Mouse (Mus musculus) adrenal gland, adult 18-20 months (tissue): ENCODE data around the gene Aif1l. TPM values are rescaled to one million over a fixed set of nuclear protein-coding genes. Genes with fewer than 3 reads are reported as not detected.

Experiments
- DNase-seq, 2 experiments: peaks; one replicate each; pipeline ENCODE4 v3.0.0; 2021 to 2022; ENCODE audit warnings: low spot score in 2 of 2
- total RNA-seq, 2 experiments: library from RNA; stranded (reverse); gene quantifications; 1 replicate in 1 of 2; 2 replicates in 1 of 2; pipeline ENCODE4 v1.2.3; 2021

The Aif1l gene
- total RNA-seq, 2 experiments from 2014 or later, result 35.4 to 60.9 TPM

DNA sequence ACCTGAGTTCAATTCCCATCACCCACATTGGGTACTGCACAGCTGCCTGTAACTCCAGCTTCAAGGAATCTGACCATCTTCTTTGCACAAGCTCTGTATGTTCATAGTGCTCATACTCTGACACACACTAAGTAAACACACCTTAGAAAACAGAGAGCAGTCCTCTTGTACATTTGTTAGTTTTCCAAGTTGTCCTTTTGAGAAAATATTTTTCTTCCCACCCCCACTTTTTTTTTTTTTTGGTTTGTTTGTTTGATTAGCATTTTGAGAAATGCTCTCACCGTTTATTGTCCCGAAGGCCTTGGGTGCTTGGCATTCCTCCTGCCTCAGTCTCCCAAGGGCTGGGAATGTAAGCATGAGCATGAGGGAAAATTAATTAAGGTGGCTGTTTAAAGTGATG lies 58.4 kb downstream of the Aif1l start:
- no peak for DNase-seq

DNA sequence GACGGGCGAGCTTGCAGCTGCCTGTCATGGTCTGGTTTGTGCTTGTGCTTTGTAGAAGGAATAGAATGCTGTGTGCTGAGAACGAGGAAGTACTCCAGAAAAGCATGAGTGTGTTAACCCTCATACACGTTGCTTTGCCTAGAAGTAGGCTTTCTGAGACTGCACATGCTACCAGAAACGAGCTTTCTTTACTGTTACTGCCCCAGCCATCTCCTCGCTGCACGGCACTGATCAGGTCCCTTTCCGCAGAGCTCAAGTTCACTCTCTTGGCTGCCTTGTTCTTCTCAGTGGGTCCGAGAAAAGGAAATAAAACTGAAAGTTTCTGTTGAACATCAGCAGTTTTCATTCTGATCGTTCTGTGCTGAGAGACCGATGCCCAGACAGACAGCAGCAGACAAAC lies 58.8 kb downstream of the Aif1l start:
- DNase-seq, result no peak

DNA sequence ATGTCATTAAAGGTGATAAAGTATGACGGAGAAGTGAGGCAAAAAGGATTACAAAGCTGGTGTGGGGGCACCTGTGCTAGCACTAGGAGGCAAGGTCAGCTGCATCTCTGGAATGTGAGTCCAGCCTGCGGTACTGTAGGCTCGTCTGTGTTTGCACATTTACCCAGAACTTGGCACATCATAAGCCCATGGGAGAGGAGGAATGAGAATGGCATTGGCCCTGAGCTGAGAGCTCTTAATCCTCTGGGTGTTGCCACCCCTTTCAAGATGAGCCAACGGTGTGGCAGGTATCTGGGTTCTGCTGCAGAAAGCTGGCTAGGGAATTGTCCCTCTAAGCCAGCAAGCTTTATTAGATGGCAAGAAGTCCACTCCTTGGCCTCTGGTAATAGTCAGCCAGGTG lies 69.8 kb downstream of the Aif1l start:
- DNase-seq, result no peak

DNA sequence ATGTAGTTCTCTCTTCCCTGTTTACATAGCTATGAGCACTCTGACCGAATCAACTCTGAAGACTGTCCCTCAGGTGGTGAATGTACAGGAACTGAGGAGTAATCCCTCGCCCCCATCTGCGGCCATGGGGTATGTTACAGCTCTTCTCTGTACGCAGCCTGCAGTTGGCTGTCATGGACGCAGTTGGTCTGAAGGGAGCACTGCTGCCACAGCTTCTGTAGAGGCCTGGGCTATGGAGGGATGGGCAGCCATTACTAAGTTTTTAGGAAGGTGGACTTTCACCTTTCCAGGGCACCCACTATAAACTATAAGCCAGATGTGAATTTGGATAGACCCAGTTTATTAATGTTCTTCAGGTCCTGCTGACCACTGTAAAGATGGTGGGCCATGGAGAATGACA lies 70.3 kb downstream of the Aif1l start:
- no peak for DNase-seq

Other genes with a start within 250 kb of the Aif1l start
- gene Qrfp, start 139.6 kb upstream of the Aif1l start, total RNA-seq, result not detected
- gene Fibcd1, start 104.1 kb upstream of the Aif1l start, total RNA-seq, result under 1 TPM in 1 of 2 experiments, not detected in 1; 0.06 TPM
- gene Lamc3, start 62.8 kb upstream of the Aif1l start, total RNA-seq, result 10 to 100 TPM; 14.3 to 15.4 TPM
- 10 to 100 TPM; 43.0 to 62.5 TPM for gene Nup214, start 24.3 kb downstream of the Aif1l start, total RNA-seq
- 1 to 10 TPM in 1 of 2 experiments, under 1 TPM in 1; 0.99 to 2.1 TPM for gene Fam78a, start 134.7 kb downstream of the Aif1l start, total RNA-seq
- gene Plpp7, start 145.4 kb downstream of the Aif1l start, total RNA-seq, result 1 to 10 TPM; 5.4 to 6.6 TPM
- gene Prrc2b, start 200.9 kb downstream of the Aif1l start, total RNA-seq, result 100 to 1,000 TPM in 1 of 2 experiments, 10 to 100 TPM in 1; 94.4 to 102 TPM